Mouse (Mus musculus) left cerebral cortex, adult 9 months (tissue): ENCODE results near the gene Ppp1r14c.
A peak's percentile ranks its signal among the peaks of the same experiment; 100 is the strongest.
"Not testable (repeated sequence)": the region's sequence is repeated elsewhere in the genome, so short reads cannot be mapped to it uniquely, and the experiment has no call there.

Source experiments
- DNase-seq, 2 experiments: peaks; one replicate each; pipeline ENCODE4 v3.0.0; 2022; ENCODE audit warnings: low spot score in 2 of 2

The Ppp1r14c gene

DNA sequence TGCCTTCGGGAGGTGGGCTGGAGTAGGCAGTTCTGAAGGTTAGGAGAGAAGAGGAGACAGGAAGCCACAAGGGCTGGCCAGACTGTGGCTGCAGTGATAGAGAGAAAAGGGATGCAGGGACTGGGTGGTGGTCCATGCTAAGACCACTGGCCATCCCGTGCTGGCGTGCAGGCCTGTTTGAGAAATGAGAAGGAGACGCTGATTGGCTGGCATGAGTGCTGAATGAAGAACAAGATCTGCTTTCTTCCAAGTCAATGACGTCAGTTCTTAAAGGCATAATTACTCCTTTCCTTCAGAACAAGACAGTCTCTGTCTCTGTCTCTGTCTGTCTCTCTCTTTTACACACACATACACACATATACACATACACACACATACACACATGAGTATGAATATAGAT lies 36.4 kb downstream of the Ppp1r14c start:
- DNase-seq = no peak

DNA sequence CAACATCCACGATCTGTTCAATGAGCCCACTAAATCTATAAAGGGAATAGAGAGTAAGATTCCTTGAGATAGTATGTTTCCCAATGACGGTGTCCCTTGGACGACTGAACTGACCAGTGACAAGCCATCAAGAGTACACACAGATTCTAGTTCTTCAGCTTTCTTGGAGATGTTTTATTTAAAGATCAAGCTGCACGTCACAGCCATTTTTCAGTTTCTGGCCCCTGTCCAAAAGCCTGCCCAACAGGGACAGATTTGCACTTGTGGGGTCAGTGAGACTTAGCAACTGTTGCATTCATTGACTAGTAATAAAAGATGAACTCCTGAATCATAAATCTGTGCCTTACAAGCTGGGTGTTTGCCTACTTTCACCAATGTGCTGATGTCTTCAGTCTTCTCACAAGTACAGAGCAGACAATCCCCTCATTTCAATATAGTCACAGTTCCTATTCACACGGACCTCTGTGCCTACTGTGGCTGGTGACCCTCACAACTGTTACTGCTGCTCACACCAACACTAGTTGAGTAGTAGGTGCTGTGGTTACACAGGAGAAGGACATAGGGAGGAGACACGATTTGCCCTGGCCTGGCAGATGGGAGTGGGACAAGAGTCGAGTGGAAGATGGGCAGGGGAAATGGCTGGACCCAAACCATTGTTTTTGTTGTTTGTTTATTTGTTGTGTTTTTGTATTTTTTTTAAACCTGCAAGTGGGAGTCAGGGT lies 37.7 kb downstream of the Ppp1r14c start:
- no peak for DNase-seq

DNA sequence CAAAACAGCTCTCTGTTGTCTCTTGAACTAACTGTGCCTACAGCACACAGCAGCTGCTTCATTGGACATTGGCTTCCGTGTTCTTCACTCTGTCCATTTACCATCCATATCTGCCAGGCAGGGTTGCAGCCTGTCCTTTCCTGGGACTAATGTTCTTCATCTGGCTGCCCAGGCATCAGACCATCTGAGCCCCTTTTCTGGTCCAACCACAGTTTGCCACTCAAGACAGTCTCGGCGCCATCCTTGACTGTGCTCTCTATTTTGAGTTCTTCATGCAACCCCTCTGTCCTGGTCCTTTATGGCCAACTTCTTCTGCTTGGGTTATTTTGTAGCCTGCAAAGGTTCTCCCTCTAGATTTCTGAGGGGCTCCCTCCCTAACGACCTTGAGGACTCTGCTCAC lies 38.5 kb downstream of the Ppp1r14c start:
- no peak for DNase-seq

DNA sequence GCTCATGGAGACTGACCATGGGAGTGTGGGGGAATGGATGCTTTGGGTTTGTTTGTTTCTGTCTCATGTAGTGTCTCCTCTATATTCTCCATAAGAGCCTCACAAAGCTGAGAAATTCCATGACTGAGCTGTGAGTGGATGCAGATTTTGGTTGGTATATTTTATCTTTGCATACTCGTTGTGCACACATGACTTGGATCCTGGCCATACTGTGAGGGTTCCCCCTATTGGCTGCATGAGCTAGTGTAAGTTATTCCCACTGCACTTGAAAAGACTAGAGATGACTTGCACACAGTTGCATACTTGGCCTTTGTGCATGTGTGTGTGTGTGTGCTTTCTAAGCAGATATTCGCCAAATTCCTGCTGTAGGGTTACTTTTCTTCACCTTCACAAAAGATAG lies 40.4 kb downstream of the Ppp1r14c start:
- DNase-seq = no peak

DNA sequence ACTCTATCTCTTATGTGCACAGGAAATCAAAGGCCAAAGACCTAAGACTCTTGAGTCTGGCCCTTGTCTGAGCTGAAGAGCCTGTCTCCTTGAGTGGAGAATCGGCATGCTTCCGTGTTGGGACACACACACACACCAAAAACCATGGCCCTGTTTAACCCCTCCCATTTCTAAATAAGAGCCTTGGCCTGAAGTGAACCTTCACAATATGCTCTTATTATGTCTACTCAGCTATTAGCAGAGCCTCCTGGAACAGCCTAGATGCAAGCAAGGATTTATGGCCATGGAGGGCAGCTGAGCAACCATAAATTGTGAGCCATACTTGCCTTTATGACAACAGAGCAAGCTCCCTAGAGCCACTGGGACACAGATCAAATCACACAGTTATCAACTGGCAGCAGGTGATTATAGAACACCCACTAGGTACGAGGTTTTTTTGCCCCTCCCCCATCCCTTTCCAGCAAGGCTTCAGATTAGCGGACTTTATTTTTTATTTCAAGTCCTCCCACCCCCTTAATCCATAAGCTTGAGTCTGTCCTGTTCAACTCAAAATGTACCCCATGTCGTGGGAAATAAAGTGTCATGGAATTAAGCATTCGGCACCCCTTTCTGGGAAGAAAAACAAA lies 42.3 kb downstream of the Ppp1r14c start:
- DNase-seq = no peak

DNA sequence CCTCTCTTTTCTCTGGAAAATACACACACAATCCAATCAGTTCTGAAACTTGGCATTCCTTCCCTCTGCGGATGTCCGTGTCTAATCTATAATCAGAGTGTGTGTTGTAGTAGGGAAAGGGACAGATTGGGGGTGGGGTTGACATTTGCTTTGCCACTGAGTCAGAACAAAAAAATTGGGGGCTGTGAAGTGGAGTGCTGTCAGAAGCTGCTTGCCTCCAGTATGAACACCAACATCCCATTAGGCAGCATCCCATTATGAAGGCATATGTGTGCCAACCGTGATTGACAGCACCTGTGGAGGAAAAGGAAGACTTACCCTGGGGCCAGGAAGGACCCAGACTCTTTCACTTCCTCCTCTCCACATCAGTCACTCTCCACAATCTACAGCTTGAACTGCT lies 42.8 kb downstream of the Ppp1r14c start:
- no peak for DNase-seq

DNA sequence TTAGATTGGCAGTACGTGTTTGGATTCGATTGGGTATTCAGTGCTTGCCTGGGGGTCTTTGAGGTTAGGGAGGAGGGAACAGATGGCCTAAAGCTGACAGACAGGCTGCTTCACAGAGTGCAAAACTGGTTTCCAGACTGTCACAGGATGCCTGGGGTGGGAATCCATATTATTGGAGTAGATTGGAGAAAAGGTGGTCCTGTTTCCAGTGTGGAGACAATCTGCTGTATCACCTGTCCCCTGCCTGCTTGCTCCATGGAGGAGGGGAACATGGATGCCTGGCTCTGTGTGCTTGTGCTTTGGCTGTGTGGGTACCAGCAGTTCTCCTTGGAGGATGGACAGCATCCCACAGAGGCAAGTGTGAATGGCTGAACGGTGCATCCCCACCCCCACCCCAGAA lies 45.4 kb downstream of the Ppp1r14c start:
- no peak for DNase-seq

DNA sequence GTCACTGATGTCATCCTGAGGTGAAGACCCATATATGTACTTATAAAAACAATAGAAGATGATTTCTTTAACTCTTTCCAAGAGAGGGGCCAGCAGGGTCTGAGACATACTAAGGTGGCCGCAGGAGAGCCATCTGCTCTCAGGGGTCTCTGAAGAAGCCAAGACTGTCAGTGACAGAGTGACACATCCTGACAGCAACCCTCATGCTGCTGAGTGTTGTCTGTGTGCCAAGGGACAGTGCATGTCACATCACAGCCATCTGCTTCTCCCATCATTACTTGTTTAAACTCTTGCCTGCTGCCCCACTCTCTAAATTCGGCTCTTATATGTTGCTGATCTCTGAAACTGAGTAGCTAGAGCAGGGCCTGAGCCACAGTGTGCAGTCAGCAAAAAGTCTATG lies 45.8 kb downstream of the Ppp1r14c start:
- no peak for DNase-seq

DNA sequence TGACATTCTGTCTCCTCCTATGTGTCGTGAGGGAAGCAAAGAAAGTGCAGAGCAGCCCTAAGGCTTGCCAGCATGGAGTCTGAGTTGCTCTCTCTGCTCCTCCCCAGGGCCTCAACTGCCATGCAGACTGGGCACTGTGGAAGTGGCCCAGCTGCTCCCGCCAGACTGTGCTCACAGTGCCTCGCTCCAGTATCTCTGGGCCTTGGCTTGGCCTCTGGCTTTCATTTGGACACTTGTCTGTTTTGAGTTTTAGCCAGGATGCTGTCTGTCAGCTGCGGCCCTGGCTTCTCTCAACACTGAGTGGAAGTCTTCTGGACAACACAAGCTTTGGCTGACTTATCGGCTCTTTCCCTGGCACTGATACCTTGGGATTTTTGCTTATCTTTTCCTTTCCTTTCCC lies 49.0 kb downstream of the Ppp1r14c start:
- no peak for DNase-seq

DNA sequence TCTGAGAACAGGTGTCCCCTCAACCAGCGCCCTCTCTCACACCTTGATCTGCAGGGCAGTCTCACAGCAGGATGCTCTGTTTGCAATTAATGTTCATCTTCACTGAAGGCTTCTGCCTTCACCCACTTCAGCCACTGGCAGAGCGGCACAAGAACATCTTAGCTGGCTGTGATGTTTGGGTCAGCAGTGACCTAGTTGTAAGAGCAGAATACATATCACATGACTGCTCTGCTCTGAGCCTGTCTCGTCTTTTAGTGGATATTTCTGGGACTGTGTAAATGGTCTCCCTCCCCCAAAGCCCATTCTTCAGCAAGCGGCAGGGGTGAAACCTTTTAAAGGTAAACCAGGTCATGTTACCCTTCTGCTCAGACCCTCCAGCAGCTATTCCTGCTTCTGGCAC lies 50.7 kb downstream of the Ppp1r14c start:
- no peak for DNase-seq

DNA sequence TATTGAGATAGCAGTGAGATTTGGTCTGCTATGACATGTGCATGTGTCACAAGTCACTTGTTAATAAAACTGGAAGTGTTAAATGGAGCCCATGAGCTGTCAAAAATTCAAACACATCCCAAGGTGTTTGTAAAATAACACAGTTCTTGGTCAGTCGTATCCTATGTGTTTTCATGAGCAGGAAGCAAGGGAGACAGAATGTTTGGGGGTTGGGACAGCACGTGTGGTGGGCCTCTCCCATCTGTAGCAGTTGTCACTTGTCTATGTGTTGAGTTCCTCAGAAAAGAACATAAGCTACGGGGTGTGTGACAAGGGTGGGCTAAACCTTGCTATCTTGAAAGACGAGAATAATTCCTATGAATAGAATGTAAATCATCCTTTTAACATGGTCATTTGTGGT lies 51.6 kb downstream of the Ppp1r14c start:
- DNase-seq = peak in 1 of 2 experiments; percentile 29

DNA sequence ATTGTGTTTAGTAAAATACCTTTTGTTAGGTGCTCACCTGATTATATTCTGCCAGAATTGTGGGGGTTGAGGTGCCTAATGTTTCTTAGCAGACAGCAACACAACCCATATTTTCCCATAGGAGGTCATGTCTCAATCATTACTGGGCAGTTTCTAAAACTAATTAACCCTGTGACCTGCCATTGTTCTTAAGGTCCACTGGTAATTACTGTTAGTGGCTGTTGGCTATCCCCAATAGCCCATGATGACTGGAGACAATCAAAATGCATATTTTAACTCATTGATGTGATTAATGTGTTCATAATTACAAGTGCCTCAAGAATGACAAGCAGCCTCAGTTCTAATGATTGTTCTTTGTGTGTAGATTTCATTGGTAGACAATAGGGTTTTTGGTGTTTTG lies 58.2 kb downstream of the Ppp1r14c start:
- no peak for DNase-seq

DNA sequence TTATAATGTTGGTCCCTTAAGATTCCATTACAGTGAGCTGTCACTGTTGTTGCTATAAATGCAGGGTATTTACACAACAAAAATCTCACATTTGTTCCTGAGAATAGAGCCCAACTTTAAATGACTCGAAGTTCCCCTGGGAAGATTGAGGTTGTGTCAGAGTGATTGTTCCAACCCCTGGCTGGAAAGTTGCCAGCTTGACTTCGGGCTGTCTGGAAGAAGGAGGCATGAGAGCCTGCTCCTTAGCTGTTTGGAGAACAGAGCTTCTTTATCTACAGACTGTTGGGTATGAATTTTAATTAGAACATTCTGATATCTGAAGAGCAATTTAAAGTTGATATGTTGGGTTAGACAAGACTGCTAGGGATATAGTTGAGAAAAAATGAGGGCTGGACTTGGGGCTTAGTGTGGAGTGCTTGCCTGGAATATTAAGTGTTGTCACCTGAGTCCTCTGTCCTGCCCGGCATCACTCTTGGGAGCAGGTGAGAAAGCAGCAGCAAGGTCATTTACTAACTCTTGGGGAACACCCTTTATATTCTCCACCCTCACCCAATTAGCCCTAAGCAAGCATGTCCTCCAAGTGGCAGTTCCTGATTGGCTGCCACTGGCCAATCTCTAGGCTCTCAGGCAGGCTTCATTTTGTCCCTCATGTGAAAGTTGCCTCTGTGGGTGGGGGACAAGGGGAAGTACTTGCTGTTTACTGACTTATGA lies 62.0 kb downstream of the Ppp1r14c start:
- DNase-seq = no peak

DNA sequence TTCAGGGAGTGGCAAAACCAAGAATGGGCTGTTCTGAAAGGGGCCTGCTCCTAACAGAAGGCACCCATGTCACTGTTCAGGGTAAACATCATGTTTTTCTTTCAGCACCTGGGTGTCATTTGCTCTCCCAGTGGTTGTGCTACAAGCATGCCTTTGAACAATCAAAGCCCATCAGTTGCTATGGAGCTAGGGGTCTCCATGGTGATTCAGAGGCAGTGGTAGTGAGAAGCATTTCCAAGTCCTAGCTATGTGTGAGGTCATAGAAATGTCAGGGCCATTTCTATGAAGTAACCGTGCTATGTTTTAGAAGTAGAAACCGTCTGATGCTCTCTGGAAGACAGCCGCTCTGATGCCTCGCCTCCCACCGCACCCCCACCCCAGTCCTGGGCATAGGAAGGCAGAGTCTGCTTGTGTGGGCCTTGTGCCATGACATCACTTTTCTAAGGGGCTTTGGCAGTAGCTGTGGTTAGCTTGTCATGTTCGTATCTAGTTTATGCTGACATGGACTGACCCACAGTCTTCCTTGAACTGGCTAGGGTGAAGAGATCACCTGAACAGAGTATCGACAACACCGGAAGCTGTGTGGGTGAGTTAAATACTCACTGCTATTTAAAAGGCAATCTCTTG lies 69.1 kb downstream of the Ppp1r14c start:
- no peak for DNase-seq

DNA sequence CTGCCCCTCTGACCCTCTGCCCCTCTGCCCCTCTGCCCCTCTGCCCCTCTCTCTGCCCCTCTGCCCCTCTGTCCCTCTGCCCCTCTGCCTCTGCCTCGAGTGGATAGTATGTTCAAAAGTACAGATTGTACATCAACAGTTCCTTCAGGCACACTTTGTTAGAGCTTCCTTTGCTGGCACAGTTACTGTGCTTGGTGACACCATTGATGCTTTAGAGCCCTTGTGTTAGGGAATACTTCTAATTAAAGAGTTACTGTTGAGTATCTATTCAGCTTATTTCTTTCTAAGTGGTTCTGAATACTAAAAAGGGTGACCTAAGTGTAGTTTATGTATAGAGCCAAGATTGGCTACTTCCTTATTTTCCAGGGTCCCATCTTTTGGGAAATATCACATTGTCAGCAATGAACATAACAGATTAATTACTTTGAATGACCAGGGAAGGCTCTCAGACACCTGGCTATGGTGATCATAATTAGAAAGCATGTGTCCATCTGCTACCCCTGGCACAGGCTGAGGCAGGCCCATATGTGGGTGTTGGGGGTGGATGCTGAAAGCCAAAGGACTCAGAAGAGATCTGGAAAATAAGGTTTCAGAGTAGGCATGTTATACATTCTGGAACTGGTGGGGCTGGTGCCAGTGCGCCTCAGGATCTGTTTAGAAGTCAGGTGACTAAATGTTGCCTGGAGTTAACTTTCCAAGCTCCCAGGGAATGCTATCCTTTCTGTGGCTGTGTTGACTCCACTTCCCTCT lies 75.0 kb downstream of the Ppp1r14c start:
- peak in 1 of 2 experiments; percentile 22 for DNase-seq

DNA sequence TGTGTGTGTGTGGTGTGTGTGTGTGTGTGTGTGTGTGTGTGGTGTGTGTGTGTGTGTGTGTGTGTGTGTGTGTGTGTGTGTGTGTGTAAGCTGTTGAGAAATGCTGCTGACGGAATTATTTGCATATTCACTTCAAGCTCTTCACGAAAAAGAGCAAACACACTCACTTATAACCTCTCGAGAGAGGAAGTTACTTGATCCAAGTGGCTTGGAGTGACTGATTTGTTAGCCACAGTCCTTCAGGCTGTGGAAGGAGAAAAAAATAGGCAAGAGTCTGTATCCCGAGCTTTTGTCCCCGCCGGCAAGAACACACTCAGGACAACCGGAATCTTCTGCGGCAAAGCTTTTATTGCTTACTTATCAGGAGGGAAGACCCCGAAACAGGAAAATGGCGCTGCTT lies 80.9 kb downstream of the Ppp1r14c start:
- not testable (repeated sequence) for DNase-seq

DNA sequence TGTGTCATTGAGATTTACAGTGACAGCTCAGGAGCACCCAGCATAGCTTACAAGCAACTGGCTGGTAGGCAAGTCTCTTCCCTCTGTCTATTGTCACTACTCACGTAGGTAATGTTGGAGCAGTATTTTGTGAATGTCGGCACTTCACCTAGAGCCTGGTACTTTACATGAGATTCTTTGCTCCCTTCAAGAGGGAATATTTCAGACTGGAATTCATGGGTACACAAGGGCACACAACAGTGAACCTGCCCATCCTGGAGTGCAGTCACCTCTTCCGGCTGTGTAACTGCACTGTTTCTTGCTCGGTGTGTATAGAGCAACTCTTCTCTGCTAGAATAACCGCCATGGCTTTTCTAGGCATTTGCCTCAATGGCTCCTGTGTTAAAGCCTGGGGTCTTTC lies 82.8 kb downstream of the Ppp1r14c start:
- no peak for DNase-seq

DNA sequence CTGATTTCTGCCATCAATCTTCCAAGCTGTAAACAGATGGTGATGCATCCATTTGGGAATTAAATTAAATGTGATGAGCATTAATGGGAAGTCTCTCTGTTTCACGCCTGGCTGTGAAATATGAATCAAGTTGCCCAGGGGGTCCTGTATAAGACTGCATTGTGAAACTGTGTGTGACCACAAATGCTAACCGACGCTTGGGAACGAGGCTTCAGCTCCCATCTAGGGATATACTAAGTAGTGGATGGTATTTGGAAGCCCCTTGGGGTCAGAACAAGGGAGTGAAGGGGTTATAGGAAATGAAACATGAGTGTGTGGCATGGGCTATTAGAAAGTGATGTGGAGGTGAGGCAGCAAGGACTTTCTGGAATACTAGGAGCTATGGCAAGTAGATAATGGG lies 86.1 kb downstream of the Ppp1r14c start:
- DNase-seq = no peak

DNA sequence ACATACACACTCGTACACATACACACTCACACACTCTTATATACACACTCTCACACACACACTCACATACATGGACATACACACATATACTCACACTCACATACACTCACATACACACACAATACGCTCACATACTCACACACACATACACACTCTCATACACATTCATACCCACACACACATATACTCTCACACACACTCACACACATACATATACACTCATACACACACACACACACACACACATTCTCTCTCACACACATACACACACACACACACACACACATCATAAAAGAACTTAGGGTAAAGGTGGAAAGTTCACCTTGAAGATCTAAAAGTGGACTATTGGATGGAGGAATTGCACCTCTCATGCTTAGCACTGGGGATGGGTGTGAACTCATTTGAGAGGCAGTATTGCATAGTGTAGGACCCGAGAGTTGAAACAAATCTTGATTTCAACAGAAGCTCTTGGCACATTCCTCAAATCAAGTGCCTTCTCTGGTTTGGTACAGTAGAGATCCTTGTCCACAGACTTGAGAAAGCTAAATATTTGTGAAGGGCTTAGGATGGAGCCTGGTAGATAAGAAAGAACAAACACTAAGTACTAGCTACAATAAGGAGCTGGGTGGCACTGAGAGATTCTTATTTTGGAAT lies 87.1 kb downstream of the Ppp1r14c start:
- DNase-seq = no peak

DNA sequence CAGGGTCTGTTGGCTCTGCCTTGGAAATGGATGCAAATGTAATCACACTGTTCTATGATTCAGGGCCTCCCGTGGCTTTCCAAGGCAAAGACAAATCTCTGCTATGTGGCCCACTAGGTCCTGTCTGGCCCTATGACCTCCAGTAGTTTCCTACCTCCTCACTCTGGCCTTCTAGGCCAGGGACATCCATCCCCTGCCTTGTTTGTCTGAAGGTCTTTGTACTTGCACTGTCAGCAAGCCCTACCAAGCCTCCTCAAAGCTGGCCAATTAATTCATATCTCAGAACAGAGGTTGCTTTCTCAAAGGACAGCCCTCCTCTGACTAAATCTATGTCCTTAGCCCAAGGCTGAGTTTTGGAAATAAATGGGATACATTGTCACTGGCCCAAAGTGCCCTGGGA lies 92.8 kb downstream of the Ppp1r14c start:
- DNase-seq = no peak

DNA sequence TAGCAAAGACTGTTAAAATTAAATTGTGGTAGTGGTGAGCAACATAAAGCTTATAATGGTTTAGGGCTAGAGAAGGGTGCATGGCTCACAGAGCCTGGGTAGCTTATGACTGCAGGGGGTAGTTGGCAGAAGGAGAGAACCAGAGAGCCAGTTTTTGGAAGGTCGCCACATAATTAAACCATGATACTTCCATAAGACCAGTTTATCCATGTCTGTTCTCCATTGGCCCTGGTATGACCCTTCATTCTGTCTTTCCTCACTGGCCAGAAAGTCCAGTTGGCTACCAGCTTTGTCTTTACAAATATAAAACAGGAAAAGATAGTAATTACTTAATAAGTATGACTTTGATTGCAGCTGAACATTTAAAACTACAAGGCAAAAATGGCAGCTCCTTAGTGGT lies 95.0 kb downstream of the Ppp1r14c start:
- DNase-seq = no peak
